Mouse (Mus musculus): Measurements from ENCODE around the gene Rhbdd3.

DNA sequence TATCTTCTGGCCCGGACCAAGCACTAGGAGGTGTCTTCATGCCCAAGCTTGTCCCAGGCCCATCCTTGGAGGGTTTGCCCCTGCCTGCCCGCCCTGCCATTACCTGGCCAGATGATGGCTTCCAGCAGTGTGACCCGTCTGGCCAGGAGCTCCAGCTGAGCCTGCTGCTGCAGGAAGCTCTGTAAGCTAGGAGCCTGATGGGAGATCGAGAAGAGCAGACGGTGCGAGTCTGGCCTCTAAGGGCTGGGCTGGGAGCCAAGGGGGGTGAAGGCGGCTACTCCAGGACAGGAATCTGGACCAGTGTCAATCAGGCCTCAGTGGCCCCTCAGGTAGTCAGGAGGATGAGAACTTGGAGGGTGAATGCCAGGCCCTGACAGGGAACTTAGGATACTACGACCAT, 10.7 kb downstream of the Rhbdd3 start:
- TF ChIP-seq CTCF (IDR thresholded peaks at IDR 0.05; ENCODE audit: low read depth, low read length) (no peak), POLR2A (IDR thresholded peaks at IDR 0.05; ENCODE audit: insufficient read depth, low read length) (no peak), EP300 (IDR thresholded peaks at IDR 0.05; ENCODE audit: insufficient read depth, low read depth, low read length) (no peak)

All from ES-Bruce4 (cell line).